Mouse (Mus musculus) brain, embryonic 18.5 days (tissue): ENCODE results near the gene Ppm1h.

ENCODE experiments used
- DNase-seq: peaks from one replicate; pipeline ENCODE4 v3.0.0-alpha.2; 2012; ENCODE audit warnings: low read depth, low spot score

Gene Ppm1h

GRCm38 (mm10) chr10:122744970-122745369 lies 66.4 kb downstream of the Ppm1h start:
- DNase-seq: no peak

- DNase-seq: no peak
Observed at GRCm38 (mm10) chr10:122746211-122746610, 67.6 kb downstream of the Ppm1h start.

GRCm38 (mm10) chr10:122747151-122747925 lies 68.8 kb downstream of the Ppm1h start:
- no peak for DNase-seq

DNA sequence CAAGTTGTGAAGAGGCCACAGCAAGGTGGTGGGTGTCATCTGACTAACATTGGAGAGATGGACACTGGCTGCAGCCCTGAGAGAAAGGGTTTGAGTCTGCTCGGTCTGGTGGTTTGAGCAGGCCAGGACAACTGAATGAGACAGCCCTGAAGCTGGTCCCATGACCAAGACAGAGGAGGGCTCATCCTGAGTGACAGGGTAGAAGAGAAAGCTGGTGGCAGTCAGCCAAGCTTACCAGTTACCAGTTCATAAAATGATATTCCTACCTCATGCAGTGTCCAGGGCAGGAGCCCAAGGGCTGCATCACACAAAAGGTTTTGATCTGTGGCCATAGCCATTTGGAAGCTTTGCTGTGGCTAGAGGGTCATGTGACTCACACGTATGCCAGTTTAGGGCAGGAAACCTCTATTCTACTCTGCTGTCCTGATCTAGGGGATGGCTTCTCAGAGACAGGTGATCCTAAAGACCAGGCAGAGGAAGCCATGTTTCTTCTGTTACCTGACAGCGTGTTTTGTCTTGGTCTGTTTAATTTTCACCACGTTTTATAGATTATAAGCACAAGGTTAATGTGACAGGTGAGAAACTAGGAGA lies 69.9 kb downstream of the Ppm1h start:
- DNase-seq: no peak

DNA sequence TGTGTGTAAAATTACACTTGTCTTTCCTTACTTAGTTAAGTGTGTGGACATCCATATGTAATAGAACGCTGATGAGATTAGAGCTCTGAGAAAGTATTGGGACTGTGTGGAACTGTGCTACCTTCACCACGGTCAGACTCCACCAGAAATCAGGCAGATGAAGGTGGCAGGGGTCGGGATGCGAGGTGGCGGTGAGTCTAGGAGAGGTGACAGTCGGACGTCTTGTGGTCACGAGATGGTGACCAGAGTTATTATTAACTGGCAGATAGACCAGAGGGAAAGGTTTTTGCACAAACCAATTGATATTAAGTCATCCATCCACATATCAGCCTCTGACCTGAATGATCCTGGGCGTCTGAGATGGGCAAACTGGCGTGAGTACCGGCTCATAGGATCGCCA lies 70.5 kb downstream of the Ppm1h start:
- no peak for DNase-seq

DNA sequence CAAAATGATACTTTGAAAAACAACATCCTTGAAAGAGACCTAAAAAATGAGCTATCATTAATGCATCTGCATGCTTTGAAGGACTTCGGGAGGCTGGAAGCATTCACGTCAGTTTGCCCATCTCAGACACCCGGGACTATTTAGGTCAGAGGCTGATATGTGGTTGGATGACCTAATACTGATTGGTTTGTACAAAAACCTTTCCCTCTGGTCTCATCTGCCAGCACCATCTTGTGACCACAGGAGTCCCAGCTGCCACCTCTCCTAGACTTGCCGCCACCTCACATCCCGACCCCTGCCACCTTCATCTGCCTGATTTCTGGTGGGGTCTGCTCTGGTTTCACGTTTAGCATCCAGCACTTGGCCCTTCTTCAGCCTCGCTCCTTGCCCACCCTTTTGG lies 71.3 kb downstream of the Ppm1h start:
- no peak for DNase-seq

DNA sequence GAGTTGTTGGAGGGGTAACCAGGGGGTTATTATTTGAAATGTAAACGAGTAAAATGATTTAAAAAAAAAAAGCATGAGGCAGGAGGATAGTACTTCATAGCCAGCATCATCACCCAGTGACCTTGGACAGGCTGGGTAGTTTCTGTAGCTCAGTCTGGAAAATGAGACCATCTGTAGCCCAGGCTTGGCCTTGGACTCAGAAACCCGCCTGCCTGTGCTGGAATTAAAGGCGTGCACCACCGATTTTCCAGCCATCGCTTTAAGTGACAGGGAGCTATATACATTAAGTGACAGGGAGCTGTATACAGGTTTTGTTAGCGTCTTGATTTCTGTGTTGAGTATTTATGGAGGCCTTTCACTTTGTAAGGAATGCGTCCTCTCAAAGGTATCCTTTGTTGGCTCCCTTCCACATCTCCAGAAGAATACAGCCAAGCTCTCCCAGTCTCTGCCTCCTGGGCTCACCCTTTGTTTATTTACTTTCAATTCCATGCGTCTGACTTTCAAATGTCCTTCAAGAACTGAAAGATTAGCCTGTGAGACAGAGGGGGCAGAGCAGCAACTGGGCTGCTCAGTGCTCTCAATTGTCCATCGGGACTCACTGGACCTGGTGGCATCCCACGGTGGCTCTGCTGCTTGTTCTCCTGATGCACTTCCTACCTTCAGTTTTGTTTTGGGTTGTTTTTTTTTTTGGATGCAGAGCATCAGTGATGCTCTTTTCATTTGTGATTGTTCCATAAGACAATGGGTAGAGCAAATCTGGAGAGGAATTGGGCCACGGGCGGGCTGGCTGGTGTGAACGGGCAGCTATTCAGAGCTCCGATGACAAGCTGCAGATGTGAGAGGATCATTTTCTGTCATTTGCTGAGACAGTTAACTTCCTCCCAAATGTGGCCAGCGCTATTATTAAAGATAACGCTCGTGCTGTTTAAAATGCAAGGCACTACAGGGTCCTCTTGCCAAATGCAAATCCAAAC lies 74.7 kb downstream of the Ppm1h start:
- DNase-seq: no peak

GRCm38 (mm10) chr10:122753924-122754307 lies 75.4 kb downstream of the Ppm1h start:
- no peak for DNase-seq

DNA sequence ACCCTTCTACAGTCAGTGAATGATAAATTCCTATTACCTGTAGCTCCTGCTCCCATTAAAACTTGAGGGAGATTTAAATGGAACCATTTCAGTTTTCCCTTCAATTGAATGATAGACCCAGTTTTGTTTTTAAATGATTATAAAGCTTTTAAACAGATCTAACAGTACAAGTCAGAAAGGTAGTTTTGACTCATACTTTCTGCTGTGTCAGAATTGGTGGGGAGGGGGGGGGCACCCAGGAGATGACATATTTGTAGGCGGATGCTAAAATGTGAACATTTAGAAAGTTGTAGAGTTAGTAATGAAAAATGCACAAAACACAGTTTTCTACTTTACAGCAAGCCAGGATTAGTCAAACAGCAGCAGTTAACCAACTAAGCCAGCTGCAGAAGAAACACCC lies 76.4 kb downstream of the Ppm1h start:
- DNase-seq: no peak

GRCm38 (mm10) chr10:122756879-122757530 lies 78.4 kb downstream of the Ppm1h start:
- no peak for DNase-seq

DNA sequence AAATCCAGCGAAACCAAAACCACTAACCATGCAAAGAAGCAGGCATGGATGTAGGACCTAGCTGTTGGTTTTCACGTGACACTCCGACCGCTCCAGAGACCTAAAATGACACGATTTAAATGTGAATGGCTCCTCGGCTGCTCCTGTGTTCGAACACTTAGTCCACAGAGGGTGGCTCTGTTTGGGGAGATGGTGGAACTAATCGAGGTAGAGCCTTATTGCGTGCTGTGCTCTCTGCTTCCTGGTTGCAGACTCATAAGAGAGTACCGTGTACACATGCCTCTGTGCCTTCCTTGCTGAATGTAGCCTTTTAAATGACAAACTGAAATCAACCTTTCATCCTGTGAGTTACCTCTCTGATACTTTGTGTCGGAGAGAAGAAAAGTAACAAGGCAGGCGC lies 79.2 kb downstream of the Ppm1h start:
- DNase-seq: no peak

- DNase-seq: no peak
Observed at GRCm38 (mm10) chr10:122758346-122758745, 79.8 kb downstream of the Ppm1h start.

DNA sequence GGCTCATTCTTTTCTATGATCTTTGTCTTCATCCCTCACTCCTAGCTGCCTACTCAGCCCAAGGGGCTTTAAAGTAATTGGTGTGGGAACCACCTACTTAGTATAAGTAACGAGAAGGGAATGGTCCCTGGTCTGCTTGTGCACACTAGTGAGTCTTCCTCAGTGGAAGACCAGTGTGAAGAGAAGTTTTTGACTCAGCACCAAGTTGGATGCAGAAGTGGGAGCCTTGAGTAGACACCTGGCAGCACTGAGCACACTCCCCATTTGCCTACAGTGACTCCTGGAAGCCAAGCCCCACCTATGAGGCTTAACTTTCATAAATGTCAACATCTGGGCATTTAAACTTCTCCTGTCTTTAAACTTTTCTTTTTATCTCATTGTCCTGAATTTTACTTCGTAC lies 81.2 kb downstream of the Ppm1h start:
- DNase-seq: no peak

GRCm38 (mm10) chr10:122760469-122761307 lies 82.1 kb downstream of the Ppm1h start:
- no peak for DNase-seq

DNA sequence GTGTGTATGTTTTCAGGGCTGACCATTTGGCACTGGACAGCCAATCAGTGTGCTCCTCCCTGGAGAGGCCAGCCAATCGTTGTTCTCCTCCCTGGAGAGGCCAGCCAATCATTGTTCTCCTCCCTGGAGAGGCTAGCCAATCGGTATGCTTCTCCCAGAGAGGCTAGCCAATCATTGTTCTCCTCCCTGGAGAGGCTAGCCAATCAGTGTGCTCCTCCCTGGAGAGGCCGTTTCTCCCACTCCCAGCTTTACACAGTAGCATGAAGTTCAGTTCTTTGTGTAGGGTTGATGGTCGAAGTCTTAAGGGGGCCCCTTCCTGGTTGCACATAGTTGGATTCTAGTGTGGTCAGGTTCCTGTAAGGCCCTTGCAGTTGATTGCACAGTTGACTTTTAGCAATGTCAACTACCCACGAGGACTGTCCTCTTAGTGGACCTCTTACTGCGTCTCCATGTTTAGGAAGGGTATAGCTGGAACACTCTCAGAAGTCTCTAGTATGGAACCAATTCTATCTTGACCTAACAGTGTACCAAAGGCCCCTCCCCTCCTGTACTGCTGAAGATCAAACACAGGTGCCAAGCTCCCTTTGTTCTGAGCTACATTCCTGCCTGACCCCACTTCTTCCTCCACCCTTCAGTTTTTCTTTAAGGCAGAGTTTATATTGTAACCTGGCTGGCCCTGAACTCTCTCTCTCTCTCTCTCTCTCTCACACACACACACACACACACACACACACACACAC lies 84.4 kb downstream of the Ppm1h start:
- no peak for DNase-seq

DNA sequence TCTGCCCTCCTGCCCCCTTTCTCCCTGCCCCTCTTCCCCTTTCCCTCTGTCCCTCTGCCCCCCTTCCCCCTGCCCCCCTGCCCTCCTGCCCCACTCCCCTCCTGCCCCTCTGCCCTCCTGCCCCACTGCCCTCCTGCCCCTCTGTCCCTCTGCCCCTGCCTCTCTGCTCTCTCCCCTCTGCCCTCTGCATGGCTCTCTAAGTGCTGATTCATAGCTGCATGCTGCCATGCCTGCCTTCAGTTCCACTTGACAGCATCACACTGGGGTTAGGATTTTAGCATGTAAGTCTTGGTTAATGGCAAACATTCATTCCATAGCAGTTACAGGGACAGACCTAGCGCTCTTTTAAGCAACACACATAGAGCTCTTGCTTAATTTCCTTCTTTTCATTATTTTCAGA lies 85.0 kb downstream of the Ppm1h start:
- no peak for DNase-seq

- no peak for DNase-seq
Observed at GRCm38 (mm10) chr10:122764653-122765052, 86.1 kb downstream of the Ppm1h start.

- DNase-seq: no peak
Observed at GRCm38 (mm10) chr10:122765521-122765920, 87.0 kb downstream of the Ppm1h start.

DNA sequence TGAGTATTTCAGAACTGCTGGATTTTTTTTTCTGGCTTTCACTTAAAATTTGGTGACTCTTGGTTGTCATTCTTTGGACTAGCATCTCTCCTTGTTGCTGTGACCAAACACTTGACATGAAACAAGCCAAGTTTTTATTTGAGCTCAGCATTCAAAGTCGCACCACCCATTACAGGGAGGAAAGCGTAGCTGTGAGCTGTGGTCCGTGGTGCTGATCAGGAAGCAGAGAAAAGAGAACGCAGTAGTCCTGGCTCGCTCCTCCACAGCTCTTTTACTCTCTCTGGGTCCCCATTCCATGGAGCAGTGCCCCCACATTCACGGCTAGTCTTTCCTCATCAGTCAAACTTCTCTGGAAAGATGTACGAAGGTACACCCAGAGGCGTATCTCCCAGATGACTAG lies 87.4 kb downstream of the Ppm1h start:
- DNase-seq: no peak

DNA sequence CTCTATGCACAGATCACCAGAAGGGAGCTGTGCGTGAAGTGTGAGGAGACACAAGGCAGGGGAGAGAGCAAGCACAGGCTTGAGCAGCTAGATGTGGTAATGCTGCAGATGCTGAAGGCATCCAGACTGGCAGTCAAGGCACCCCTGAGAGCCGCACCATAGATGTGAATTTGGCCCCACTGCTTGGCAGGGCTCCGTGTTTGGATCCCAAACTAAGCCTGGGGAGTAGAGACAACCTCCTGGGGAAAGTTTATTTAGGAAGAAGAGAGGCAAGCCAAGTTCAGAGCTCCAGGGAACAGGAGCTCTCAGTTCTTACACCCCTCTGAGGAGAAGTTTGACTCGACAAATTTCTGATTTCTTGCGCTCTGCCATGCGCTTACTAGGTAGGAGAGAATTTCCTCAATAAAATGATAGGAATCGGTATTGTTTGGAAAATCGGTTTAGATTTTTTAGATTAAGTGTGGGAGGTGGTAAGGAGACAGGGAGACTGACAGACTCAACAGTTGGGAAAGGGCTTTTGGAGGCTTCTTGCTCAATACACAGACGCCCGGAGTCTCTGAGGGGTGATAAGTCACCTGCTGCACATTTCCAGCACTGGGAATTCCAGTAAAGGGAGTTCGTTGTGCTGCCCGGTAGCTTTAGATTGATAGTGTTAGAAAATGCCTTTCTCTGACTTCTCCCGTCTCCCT lies 89.8 kb downstream of the Ppm1h start:
- no peak for DNase-seq
